Mouse (Mus musculus) cerebellum, adult (tissue): ENCODE measurements at regions not wholly inside any gene's neighbourhood (a gene's known extent, or its start where the extent isn't known, plus 50 kb on each side); places are given as distances from the start of the nearest gene placed in this dataset.

Experiments
- ATAC-seq: cut with Nextera tagmentation; 2 replicates; pipeline ENCODE4 v1.9.2; 2017; ENCODE audit warnings: mild to moderate bottlenecking, moderate library complexity, mixed read lengths; ENCODE audit not compliant: insufficient number of reproducible peaks, low FRiP score, low TSS enrichment

DNA sequence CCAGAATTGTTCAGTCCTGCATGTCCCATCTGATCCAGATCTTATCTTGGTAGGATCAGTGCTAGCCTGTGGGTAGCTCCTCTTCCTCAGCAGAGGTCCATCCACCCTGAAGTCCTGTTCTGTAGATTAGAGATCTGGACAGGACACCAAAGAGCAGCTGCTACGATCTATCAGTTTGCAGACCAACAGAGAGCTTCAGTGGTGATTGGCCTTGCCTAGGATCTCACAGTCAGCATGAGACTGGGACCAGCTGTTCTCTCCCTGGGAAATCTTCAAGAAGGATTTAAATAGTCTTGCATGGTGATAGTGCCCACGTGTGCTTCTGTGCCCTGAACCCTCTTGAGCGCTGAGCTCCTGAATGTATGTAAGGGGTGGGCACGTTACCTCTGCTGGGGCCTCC lies 178.4 kb upstream of the Sulf2 start:
- no peak for ATAC-seq

DNA sequence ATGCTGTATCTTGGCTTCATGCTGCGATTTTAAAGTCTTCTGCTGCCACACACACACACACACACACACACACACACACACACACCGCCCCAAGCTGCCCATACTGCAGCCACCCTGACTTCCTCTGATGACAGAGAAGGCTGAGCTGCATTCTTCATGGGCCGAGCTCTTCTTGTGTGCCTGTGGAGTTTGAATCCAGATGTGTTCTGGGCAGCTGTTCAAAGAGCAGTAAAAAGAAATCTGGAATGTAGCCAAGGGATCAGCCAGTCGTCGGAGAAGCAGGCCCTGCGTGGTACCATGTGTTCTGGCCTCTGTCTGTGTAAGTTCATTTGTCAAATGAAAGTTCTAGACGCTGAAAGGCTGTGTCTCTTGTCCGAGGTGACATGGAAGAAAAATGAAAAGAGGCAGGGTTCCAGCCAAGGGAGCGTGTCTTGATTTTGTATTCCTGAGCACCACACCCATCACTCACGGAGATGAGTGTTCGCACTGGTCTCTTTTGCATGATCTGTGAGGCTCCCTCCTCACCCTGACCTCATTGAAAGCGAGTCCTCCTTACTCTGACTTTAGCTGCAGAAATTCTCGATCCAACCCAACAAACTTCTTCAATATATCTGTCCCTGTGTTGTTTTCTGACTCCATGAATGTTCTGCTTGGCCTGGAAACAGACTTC lies 177.4 kb upstream of the Sulf2 start:
- ATAC-seq, result no peak

DNA sequence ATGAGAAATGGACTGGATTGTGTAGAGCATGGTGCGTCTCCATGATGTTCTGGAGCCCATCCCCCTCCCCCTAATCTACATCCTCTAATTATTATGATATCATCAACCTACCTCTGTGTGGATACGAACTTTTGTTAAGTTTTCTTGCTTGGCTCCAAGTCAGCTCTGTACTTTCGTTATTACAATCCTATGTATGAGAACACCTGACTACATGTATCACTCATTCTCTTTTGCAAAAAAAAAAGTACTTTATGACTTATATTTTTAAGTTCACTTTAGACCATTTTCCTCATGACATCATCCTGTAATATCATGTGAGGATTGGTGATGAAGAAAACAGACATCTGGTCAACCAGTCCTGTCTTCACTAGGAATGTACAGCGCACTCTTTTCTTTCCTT lies 175.7 kb upstream of the Sulf2 start:
- ATAC-seq, result no peak

DNA sequence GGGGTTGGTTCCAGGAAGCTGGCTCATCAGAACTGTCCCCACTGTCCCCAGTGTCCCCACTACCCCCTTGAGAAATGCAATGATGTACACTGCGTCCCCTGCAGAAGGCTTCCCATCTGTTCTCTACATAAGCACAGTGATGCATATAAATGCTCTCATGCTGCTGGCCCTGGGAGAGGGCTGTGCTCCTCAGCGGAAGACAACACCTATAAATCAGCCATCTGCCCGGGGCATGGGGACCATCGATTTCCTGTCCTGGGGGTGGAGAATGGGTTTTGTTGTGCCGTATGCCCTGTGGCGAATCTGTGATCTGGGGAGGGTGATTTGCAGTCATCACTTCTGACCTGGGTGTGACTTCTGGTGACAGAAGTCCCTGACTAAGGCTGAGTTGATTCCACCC lies 174.9 kb upstream of the Sulf2 start:
- ATAC-seq, result no peak

DNA sequence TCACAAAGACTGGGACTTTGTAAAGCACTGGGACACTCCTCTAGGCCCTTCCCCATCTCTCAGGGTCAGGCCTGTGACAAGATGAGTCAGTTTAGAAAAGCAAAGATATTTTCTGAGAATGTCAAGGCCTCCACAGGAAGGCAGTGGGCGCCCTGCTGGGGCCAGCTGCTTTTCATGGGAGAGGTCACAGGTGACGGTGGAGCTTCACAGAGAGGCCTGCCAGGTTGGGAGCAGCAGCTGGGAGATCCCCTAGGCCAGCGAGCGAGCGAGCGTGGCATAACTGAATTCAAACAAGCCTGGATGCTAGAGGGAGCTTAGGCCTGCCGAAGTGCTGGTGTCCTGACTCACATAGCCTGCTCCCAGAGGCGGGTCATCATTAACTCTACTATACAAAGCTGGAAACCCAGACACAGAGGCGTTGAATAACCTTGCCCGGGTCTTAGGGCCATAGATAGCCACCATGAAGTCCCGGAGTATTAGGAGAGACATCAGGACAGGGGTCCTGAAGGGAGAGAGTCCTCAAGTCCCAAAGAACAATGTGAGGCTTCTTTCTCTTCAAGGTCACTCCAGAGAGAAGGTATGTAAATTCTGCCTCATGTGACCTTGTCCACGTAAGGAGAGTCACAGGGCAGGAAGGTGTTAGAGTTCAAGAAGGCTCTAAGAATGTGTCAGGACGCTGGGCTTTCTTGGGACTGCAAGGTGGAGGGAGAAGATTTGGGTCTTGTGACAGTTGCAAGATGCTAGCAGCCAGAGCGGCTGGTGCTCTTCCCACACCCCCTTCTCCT lies 174.3 kb upstream of the Sulf2 start:
- ATAC-seq, result no peak

DNA sequence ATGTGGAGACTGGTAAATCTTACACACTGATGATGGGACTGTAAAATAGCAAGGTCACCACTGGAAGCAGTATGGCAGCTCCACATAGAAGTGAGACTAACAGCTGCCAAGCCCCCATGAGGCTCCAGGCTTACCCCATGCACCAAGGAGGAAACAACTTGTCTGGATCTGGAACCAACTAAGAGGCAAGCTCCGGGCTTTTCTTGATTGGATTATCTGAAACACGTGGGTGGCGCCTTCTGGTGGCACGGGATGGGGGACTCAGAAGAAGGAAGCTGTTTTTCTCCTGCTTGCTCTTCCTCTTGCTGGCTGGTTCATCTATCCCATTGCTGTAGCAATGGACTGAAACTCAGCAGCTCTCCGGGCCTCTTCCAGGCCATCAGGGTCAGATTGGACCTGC lies 171.5 kb upstream of the Sulf2 start:
- no peak for ATAC-seq

DNA sequence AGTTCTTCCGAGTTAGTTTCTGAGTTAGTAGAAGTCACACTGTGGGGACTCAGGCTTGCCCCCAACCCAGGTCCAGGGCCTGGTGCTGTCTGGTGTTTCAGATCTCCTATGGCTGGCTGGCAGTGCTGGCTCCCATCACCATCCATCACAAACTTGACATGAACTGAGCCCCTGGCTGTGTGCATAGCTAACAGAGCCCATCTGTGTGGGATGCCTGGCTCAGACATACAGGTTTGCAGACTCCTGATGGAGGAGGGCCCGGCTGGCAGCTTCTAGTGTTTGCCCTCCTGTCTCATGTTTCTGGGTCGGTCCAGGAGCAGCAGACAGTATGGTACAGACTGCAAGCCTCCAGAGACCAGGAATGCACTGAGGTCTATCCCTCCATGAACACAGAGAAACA lies 169.5 kb upstream of the Sulf2 start:
- no peak for ATAC-seq

DNA sequence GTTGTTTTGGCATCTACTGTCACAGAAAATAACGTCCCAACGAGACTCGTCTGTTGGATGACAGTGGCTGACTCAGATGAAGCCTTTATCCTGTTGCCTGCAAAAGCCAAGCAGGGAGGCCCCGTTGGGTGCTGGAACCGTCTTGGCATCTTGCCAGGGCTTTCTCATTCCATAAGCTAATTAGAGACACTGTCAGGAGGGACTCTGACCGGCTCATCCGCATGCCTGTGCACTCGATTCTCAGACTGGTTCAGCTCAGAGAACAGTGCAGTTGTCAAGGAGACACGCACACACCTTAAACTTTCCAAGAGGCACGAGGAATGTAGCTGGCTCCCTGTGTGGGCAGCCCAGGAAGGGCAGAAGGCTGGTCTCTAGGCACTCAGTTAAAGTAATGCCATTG lies 169.0 kb upstream of the Sulf2 start:
- ATAC-seq, result no peak

DNA sequence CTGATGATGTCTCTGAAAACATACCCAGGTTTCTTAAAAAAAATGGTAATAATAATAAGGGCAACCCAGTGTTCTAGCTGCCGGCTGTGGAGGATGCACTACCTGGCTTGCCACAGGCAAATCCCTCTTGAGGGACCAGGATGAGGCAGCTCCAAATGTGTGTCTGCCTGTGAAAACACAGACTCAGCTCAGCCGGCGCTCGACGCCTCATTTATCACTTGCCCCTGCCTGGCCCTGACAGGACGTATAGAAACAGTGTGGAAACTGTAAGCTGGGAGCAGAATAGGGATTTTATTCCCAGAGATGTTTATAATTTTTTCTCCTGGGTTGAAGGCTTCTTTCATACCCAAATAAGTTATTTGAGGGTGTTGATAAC lies 167.2 kb upstream of the Sulf2 start:
- ATAC-seq, result no peak

DNA sequence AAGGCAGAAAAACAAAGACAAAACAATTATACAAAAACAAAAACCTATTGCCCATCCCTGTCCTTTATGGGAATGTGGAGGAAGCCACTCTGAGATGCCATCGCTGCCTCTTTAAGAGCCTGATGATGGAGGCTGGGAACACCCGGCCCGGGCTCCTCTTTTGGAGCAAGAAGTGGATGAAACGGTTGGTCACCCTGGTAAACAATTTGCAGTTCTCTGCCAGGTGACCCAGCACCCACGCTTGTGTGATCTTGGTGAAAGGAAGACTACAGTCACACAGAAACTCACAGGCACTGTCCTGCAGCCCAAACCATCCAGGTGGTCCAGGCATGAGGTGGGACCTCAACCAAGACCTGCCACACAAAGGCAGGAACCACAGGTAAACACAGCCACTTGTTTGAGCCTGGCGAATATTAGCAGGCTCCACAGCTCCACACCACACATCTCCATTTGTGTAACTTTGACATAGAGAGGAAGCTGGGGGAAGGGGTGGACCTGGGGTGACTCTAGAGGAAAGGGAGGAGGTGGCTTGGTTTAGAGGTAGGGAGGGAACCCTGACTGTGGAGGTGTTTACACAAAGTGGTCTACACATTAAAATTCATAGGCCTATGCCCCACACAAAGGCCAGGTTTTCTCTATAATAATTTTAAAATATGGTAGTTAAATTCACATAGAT lies 166.7 kb upstream of the Sulf2 start:
- ATAC-seq, result no peak

DNA sequence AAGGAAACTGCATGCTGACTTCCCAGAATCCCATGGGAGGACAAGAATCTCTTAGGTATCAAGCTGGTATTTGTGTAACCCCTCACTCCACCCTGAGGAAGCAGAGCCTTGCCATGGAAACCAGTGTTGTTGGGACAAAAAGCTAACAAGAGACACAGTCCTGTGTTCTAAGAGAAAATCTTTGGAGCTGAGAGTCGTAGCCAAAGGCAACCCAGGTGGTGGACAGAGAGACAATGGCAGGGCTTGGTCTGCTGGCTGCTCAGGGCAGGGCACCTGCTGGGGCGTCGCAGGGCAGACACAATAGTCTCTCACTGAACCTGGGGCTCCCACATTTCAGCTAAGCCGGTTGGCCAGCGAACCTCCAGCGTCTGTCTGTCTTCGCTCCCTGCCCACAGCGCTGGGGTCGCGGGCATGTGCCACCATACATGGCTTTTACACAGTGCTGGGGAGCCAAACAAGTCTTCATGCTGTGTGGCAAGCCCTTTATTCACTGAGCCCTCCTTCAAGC lies 161.0 kb upstream of the Sulf2 start:
- ATAC-seq, result no peak

DNA sequence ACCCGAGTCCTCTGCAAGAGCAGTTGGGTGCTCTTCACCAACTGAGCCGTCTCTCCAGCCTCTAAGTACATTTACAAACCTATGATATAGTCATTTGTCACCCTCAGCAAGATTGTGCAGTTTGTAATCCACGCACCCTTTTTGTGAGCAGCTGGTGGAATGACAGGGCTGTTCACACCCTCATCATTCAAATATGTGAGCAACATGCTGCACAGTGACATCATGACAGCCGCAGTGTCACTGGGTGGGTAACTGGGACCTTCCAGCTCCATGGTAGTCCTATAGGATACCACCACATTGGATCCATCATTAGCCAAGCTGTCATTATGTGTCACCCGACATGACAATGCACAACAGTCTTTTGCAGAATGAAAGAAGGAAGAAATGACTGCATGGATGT lies 155.0 kb upstream of the Sulf2 start:
- no peak for ATAC-seq

DNA sequence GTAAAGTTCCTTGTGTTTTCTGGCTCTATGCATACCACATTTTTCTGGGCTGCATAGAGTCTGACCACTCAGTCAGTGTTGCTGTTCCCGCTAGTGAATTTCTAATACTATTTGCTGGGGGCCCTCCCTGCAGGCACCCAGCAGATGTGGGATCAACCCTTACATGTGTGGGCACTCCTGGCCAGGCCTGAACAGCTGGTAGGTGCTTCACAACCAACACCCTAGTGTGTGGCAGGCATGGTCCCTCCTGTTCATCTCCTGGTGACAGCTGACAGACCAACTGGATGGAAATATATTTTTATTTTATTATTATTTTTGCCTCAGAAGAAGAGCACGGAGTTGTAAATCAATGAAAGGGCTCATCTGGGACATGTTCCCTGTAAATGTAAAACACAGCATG lies 154.4 kb upstream of the Sulf2 start:
- no peak for ATAC-seq

DNA sequence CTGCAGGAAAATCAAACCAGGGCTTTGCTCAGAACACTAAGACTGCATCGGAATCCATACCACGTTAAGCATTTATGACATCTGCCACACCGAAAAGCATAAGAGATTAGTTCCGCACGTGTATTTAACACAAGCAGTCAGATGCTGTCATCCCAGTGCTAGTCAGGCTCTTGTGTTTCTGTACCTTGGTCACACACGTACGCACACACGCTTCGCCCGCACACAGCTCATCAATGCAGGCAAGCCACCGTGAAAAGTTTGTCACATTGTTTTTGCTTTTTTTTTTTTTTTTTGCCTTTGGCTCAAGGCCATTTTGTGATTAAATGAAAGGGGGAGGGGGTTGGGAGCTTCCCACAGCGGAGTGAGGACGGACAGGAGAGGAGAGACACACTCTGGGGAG lies 152.1 kb upstream of the Sulf2 start:
- no peak for ATAC-seq

DNA sequence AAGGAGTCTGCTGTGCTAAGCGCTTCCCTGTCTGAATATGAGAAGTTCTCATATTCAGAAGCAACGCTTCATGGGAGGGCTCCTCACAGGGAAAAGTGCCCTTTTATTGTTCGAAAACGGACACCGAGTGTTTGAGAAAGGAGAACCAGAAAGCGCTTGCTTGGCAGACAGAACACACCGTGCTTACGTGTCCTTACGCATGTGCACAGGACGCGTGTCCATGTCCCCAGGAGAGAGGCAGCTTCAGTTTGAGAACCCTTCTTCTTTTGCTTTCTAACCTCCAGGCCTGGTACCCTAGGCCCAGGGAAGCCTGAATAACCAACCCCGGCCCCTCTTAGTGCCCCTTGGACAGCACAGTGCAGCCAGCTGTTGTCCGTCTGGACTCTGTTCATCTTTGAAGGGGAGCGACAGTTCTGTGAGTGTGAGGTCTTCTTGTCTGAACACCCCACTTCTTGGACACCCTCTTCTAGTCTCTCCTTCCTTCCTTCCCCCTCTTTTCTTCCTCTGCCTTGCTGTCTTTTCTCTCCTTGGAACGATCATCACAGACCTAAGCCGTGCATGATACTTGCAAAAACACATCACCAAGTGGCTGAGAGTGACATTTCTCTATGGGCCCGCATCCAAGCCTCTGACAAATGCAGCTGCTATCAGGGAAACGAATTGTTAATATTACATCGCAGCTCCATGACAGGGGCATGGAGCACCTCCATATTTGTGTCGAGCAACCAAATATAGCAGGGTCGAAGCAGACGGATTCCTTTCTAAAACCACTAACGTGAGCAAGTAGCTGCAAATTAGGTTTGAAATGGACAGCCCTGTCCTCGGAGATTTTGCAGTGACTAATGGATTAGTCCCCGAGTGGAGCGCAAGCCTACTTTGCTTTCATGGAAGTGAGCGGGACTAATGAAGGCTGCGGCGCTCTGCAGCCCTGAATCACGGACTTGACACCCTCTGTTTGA lies 149.9 kb upstream of the Sulf2 start:
- no peak for ATAC-seq

DNA sequence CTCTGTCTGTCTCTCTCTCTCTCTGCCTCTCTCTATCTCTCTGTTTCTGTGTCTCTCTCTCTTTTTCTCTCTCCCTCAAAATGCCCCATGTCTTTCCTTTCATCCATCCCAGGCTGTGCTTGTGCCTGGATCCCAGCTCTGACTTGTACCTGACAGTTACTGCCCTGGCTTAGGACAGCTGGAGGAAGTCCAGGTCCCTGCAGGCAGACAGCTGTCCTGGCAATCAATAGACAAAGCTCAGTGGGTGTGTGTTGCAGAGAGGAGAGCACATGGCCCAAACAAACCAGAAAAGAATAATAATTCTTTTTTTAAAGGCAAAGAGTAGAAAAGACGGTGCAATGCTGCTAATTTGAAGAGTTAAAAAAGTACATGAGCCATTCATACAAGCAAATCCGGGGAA lies 148.4 kb upstream of the Sulf2 start:
- no peak for ATAC-seq

DNA sequence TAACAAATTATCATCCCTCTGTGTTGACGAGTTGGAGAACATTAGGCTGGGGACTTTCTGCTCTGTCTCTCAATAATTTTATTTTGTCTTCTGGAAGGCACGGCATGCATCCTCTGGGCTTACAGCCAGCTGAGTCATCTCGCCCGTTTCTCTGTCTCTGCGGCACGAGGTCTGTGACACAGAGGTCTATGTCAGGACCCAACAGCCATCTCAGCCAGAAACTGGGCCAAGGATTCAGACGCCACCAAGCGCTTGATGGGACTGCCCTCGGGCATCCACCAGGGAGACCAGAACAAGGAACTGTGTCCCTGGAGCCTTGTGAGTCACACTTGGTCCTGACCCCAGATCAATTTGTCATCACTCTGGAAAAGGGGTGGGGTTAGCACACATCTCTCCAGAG lies 145.7 kb upstream of the Sulf2 start:
- ATAC-seq, result no peak

DNA sequence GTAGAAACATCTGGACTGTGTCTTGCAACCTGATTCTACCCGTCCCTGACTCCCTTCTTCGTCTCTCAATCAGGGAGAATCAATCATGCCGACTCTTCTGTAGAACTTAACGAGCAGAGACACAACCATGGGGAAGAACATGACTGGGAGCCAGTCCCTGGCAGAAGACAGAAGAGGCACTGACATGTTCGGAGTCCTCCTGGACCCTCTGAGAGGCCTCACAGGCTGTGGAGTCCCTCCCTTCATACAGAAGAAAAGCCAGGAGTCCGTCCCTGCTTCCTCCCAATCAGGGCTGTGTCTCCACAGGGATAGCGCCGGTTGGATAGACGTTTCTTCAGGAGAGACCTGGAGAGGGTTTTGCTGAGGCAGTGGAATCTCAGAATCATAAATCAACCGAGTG lies 139.2 kb upstream of the Sulf2 start:
- no peak for ATAC-seq

DNA sequence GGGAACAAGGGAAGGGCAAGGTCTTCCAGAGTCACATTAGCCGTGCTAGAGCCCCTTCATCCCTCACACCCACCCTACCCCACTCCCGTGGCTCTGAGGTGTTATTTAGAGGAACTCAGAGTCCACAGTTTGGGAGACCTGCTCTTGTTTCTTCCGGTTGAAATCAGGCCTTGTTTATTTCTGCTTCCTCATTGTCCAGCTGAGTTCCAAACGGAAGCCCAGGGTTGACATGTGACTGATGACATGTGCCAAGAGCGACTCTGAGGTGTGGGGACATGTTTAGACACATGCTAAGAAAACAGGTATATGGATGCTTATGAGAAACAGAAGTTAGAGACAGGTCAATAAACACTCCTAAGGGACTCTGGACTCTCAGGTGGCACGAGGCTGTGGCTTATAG lies 137.5 kb upstream of the Sulf2 start:
- ATAC-seq, result no peak

DNA sequence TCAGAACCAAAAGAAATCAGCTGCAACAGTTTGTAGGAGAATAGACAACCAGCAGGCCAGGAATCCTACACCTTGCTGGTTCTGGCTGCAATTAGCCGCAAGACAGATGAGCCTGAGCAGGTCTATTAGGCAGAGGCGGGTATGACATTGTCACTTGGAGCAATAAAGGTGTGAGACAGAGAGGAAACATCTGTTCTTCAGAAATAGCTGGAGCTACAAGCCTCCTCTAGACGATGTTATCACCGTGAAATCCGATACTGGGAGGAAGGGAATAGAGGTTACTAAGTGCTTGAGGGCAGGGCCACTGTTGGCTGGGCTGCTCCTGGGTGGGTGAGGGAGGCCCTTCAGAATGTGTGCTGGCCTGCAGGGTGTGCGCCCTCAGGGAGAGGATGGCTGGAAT lies 135.8 kb upstream of the Sulf2 start:
- no peak for ATAC-seq
